Mouse (Mus musculus) retina, postnatal 1 day (tissue): ENCODE measurements around the gene Uck2.

Experiments
- DNase-seq: peaks from one replicate; pipeline ENCODE4 v3.0.0-alpha.2; 2012

Uck2 gene

GRCm38 (mm10) chr1:167205177-167205750 lies 79.9 kb downstream of the Uck2 start:
- no peak for DNase-seq

GRCm38 (mm10) chr1:167204421-167204820 lies 80.7 kb downstream of the Uck2 start:
- no peak for DNase-seq

- peak; percentile 76 for DNase-seq
Observed at GRCm38 (mm10) chr1:167194766-167195165, 90.4 kb downstream of the Uck2 start.

GRCm38 (mm10) chr1:167187791-167188190 lies 97.3 kb downstream of the Uck2 start:
- no peak for DNase-seq

- DNase-seq, result peak; percentile 85
Observed at GRCm38 (mm10) chr1:167181919-167182616, 103.1 kb downstream of the Uck2 start.
